Mouse (Mus musculus): Measurements from ENCODE around the gene Hist1h2ab.

The Hist1h2ab gene

GRCm38 (mm10) chr13:23738041-23738440 is 12.9 kb upstream of the Hist1h2ab start:
- DNase-seq (ENCODE audit: low spot score in 2 of 2) = no peak

GRCm38 (mm10) chr13:23738677-23739068 is 12.3 kb upstream of the Hist1h2ab start, which contains the start of gene Hist1h1c:
Hist1h1c (plus strand) TSS chr13:23738808.
- peak; percentile 94 to 98 for DNase-seq (ENCODE audit: low spot score in 2 of 2)

GRCm38 (mm10) chr13:23739069-23739921 is 11.6 kb upstream of the Hist1h2ab start:
- DNase-seq (ENCODE audit: low spot score in 2 of 2) = peak; percentile 85 to 90

GRCm38 (mm10) chr13:23739922-23740252 is 11.0 kb upstream of the Hist1h2ab start:
- no peak for DNase-seq (ENCODE audit: low spot score in 2 of 2)

- DNase-seq (ENCODE audit: low spot score in 2 of 2) = no peak
Measured at GRCm38 (mm10) chr13:23740256-23740840, 10.6 kb upstream of the Hist1h2ab start.

- DNase-seq (ENCODE audit: low spot score in 2 of 2) = no peak
Measured at GRCm38 (mm10) chr13:23740910-23741309, 10.0 kb upstream of the Hist1h2ab start.

GRCm38 (mm10) chr13:23742007-23742406 is 8.9 kb upstream of the Hist1h2ab start:
- no peak for DNase-seq (ENCODE audit: low spot score in 2 of 2)

- DNase-seq (ENCODE audit: low spot score in 2 of 2) = no peak
Measured at GRCm38 (mm10) chr13:23743215-23743614, 7.7 kb upstream of the Hist1h2ab start.

- no peak for DNase-seq (ENCODE audit: low spot score in 2 of 2)
Measured at GRCm38 (mm10) chr13:23743963-23744362, 7.0 kb upstream of the Hist1h2ab start.

GRCm38 (mm10) chr13:23744421-23745380 is 6.2 kb upstream of the Hist1h2ab start:
- DNase-seq (ENCODE audit: low spot score in 2 of 2) = no peak

- DNase-seq (ENCODE audit: low spot score in 2 of 2) = peak; percentile 69 to 83
Measured at GRCm38 (mm10) chr13:23745381-23746161, 5.4 kb upstream of the Hist1h2ab start, which contains the start of gene Hist1h3c. Hist1h3c (minus strand) TSS chr13:23745602.

- peak; percentile 54 to 56 for DNase-seq (ENCODE audit: low spot score in 2 of 2)
Measured at GRCm38 (mm10) chr13:23746201-23747080, 4.5 kb upstream of the Hist1h2ab start, which contains the start of gene Hist1h2bb. Hist1h2bb (plus strand) TSS chr13:23746734.

GRCm38 (mm10) chr13:23747081-23747891 is 3.6 kb upstream of the Hist1h2ab start:
- no peak for DNase-seq (ENCODE audit: low spot score in 2 of 2)

- DNase-seq (ENCODE audit: low spot score in 2 of 2) = no peak
Measured at GRCm38 (mm10) chr13:23747892-23748288, 3.0 kb upstream of the Hist1h2ab start.

- DNase-seq (ENCODE audit: low spot score in 2 of 2) = no peak
Measured at GRCm38 (mm10) chr13:23749563-23750121, 1.3 kb upstream of the Hist1h2ab start.

GRCm38 (mm10) chr13:23751478-23751956 is 591 bp downstream of the Hist1h2ab start:
- DNase-seq (ENCODE audit: low spot score in 2 of 2) = no peak

- peak; percentile 79 to 86 for DNase-seq (ENCODE audit: low spot score in 2 of 2)
Measured at GRCm38 (mm10) chr13:23752067-23752741, 1.3 kb downstream of the Hist1h2ab start, which contains the start of gene Hist1h3b. Hist1h3b (plus strand) TSS chr13:23752267.

- DNase-seq (ENCODE audit: low spot score in 2 of 2) = no peak
Measured at GRCm38 (mm10) chr13:23752742-23753172, 1.8 kb downstream of the Hist1h2ab start.
